Mouse (Mus musculus) CH12.LX (cell line): ENCODE data around the gene Rsu1. TPM values are rescaled to one million over a fixed set of nuclear protein-coding genes. Genes with fewer than 3 reads are reported as not detected.
A peak's percentile ranks its signal among the peaks of the same experiment; 100 is the strongest.

ENCODE experiments used
- DNase-seq: peaks from one replicate; pipeline ENCODE4 v3.0.0-alpha.2; 2013; ENCODE audit errors: extremely low read depth
- H3K27ac ChIP-seq: 2 replicates; pipeline ENCODE4 v1.5.1; 2012; ENCODE audit warnings: low read depth, mild to moderate bottlenecking, control low read depth, moderate library complexity; ENCODE audit not compliant: insufficient read depth
- H3K27me3 ChIP-seq: replicated peaks from 2 replicates; pipeline ENCODE3; 2012; ENCODE audit warnings: inconsistent platforms
- H3K36me3 ChIP-seq, 2 experiments: replicated peaks in 1 of 2; 2 replicates each; pipeline versions ENCODE3 to v1.6.1; 2012; ENCODE audit warnings: inconsistent platforms in 1 of 2, low read length in 1 of 2, mild to moderate bottlenecking in 1 of 2, mixed read lengths in 1 of 2, moderate library complexity in 1 of 2; ENCODE audit not compliant: control insufficient read depth in 1 of 2, insufficient read depth in 1 of 2
- H3K4me1 ChIP-seq, 2 experiments: 2 replicates each; pipeline ENCODE4 v1.6.1; 2012; ENCODE audit warnings: inconsistent platforms in 1 of 2, moderate library complexity in 1 of 2; ENCODE audit not compliant: insufficient read depth in 2 of 2, control insufficient read depth in 1 of 2
- H3K4me2 ChIP-seq: 2 replicates; pipeline ENCODE4 v1.6.1; 2012; ENCODE audit warnings: low read depth, mild to moderate bottlenecking, control low read depth; ENCODE audit not compliant: poor library complexity, insufficient read depth, severe bottlenecking
- H3K4me3 ChIP-seq, 3 experiments: fragments of 150-350 bp in 1 of 3; sonication (generic) in 1 of 3; replicated peaks in 1 of 3; 2 replicates each; pipeline versions ENCODE3 to v1.5.1; 2011 to 2012; ENCODE audit warnings: low read depth in 2 of 3, low read length in 2 of 3, mild to moderate bottlenecking in 2 of 3, moderate library complexity in 2 of 3, control low read depth in 1 of 3, improper control_type of control experiment in 1 of 3, inconsistent platforms in 1 of 3, mixed read lengths in 1 of 3; ENCODE audit not compliant: poor library complexity in 1 of 3
- H3K79me2 ChIP-seq: replicated peaks from 2 replicates; pipeline ENCODE4 v1.6.1; 2012; ENCODE audit warnings: mild to moderate bottlenecking, moderate library complexity; ENCODE audit not compliant: control insufficient read depth, poor library complexity, insufficient read depth, severe bottlenecking; ENCODE audit errors: extremely low read depth
- H3K9ac ChIP-seq: 2 replicates; pipeline ENCODE4 v1.6.1; 2012; ENCODE audit warnings: low read depth, mild to moderate bottlenecking, control low read depth, moderate library complexity; ENCODE audit not compliant: insufficient read depth
- H3K9me3 ChIP-seq: replicated peaks from 2 replicates; pipeline ENCODE3; 2012; ENCODE audit warnings: low read length, inconsistent platforms, mixed read lengths
- BHLHE40 ChIP-seq: IDR thresholded peaks from 2 replicates; pipeline ENCODE4 v1.6.1; 2011; ENCODE audit warnings: mild to moderate bottlenecking, low read depth, low read length, improper control_type of control experiment
- CTCF ChIP-seq, 2 experiments: IDR thresholded peaks in 1 of 2; conservative IDR thresholded peaks in 1 of 2; 2 replicates each; pipeline ENCODE4 v1.5.1; 2011 to 2012; ENCODE audit warnings: low read depth in 2 of 2, low read length in 2 of 2, improper control_type of control experiment in 1 of 2, inconsistent platforms in 1 of 2, mild to moderate bottlenecking in 1 of 2, moderate library complexity in 1 of 2
- ELF1 ChIP-seq: IDR thresholded peaks from 2 replicates; pipeline ENCODE4 v1.6.1; 2014; ENCODE audit warnings: low read depth, mild to moderate bottlenecking, inconsistent platforms, low read length, improper control_type of control experiment
- EP300 ChIP-seq: IDR thresholded peaks from 2 replicates; pipeline ENCODE4 v1.6.1; 2011; ENCODE audit warnings: low read length, improper control_type of control experiment
- HCFC1 ChIP-seq: IDR thresholded peaks from 2 replicates; pipeline ENCODE4 v1.6.1; 2012; ENCODE audit warnings: low read depth, mild to moderate bottlenecking, inconsistent platforms, low read length, improper control_type of control experiment
- IRF4 ChIP-seq: IDR thresholded peaks from 2 replicates; pipeline ENCODE4 v1.6.1; 2014; ENCODE audit warnings: low read depth, mild to moderate bottlenecking, inconsistent platforms, low read length, improper control_type of control experiment
- JUN ChIP-seq: IDR thresholded peaks from 2 replicates; pipeline ENCODE4 v1.6.1; 2011; ENCODE audit warnings: low read depth, mild to moderate bottlenecking, low read length, improper control_type of control experiment, moderate library complexity; ENCODE audit not compliant: insufficient read depth
- MAFK ChIP-seq: IDR thresholded peaks from 2 replicates; pipeline ENCODE4 v1.6.1; 2011; ENCODE audit warnings: low read length, improper control_type of control experiment; ENCODE audit not compliant: insufficient replicate concordance
- MAZ ChIP-seq: IDR thresholded peaks from 2 replicates; pipeline ENCODE4 v1.6.1; 2012; ENCODE audit warnings: low read depth, mild to moderate bottlenecking, inconsistent platforms, low read length, improper control_type of control experiment, moderate library complexity
- MEF2A ChIP-seq: IDR thresholded peaks from 2 replicates; pipeline ENCODE4 v1.6.1; 2014; ENCODE audit warnings: low read depth, mild to moderate bottlenecking, inconsistent platforms, low read length, improper control_type of control experiment, borderline replicate concordance
- NRF1 ChIP-seq: IDR thresholded peaks from 2 replicates; pipeline ENCODE4 v1.6.1; 2014; ENCODE audit warnings: low read depth, mild to moderate bottlenecking, inconsistent platforms, low read length, improper control_type of control experiment, moderate library complexity
- PAX5 ChIP-seq: IDR thresholded peaks from 2 replicates; pipeline ENCODE4 v1.6.1; 2012; ENCODE audit warnings: low read length, inconsistent platforms, mixed read lengths
- RAD21 ChIP-seq: IDR thresholded peaks from 2 replicates; pipeline ENCODE4 v1.6.1; 2011; ENCODE audit warnings: low read depth, mild to moderate bottlenecking, low read length, improper control_type of control experiment, moderate library complexity
- SMC3 ChIP-seq: IDR thresholded peaks from 2 replicates; pipeline ENCODE4 v1.6.1; 2011; ENCODE audit warnings: low read depth, low read length, improper control_type of control experiment
- TBP ChIP-seq: conservative IDR thresholded peaks from 2 replicates; pipeline ENCODE4 v1.6.1; 2011; ENCODE audit warnings: low read depth, low read length, improper control_type of control experiment
- TCF12 ChIP-seq: IDR thresholded peaks from 2 replicates; pipeline ENCODE4 v1.6.1; 2014; ENCODE audit warnings: low read depth, mild to moderate bottlenecking, inconsistent platforms, low read length, improper control_type of control experiment
- UBTF ChIP-seq: IDR thresholded peaks from 2 replicates; pipeline ENCODE4 v1.6.1; 2012; ENCODE audit warnings: low read depth, mild to moderate bottlenecking, inconsistent platforms, low read length, improper control_type of control experiment, moderate library complexity
- USF2 ChIP-seq: conservative IDR thresholded peaks from 2 replicates; pipeline ENCODE4 v1.6.1; 2011; ENCODE audit warnings: low read depth, low read length, improper control_type of control experiment
- ZC3H11A ChIP-seq: IDR thresholded peaks from 2 replicates; pipeline ENCODE4 v1.6.1; 2012; ENCODE audit warnings: low read depth, mild to moderate bottlenecking, inconsistent platforms, low read length, improper control_type of control experiment
- ZMIZ1 ChIP-seq: IDR thresholded peaks from 2 replicates; pipeline ENCODE4 v1.6.1; 2012; ENCODE audit warnings: low read depth, mild to moderate bottlenecking, inconsistent platforms, low read length, improper control_type of control experiment
- dilution Hi-C: fragments of 300-500 bp; cut with MboI; formaldehyde crosslinking; loops from 2 replicates; pipeline ENCODE4 v1.14.3; 2020; ENCODE audit warnings: low sequenced_read_pairs; ENCODE audit not compliant: extremely low pct_unique_long_range_greater_than_20kb, extremely low pct_ligation_motif_present
- in situ Hi-C: fragments of 300-500 bp; cut with MboI; formaldehyde crosslinking; loops from 3 replicates; pipeline ENCODE4 v1.14.3; 2019; ENCODE audit warnings: low sequenced_read_pairs, low pct_ligation_motif_present, low pct_unique_long_range_greater_than_20kb, mixed read lengths
- polyA plus RNA-seq: library from polyadenylated mRNA; unstranded; fragments of >175 nt; gene quantifications from 2 replicates; pipeline ENCODE4 v1.2.1, GENCODE M21; 2012; ENCODE audit warnings: low read depth; ENCODE audit not compliant: insufficient read length
- total RNA-seq, 2 experiments: library from RNA; depleted of rRNA; stranded (reverse); fragments of 300-350 nt in 1 of 2; fragments of >200 nt in 1 of 2; gene quantifications; 2 replicates each; pipeline ENCODE4 v1.2.3; 2012 to 2014

Rsu1 gene
- total and polyA plus RNA-seq, 3 experiments = 29.5 to 108 (median 86.4) TPM

DNA sequence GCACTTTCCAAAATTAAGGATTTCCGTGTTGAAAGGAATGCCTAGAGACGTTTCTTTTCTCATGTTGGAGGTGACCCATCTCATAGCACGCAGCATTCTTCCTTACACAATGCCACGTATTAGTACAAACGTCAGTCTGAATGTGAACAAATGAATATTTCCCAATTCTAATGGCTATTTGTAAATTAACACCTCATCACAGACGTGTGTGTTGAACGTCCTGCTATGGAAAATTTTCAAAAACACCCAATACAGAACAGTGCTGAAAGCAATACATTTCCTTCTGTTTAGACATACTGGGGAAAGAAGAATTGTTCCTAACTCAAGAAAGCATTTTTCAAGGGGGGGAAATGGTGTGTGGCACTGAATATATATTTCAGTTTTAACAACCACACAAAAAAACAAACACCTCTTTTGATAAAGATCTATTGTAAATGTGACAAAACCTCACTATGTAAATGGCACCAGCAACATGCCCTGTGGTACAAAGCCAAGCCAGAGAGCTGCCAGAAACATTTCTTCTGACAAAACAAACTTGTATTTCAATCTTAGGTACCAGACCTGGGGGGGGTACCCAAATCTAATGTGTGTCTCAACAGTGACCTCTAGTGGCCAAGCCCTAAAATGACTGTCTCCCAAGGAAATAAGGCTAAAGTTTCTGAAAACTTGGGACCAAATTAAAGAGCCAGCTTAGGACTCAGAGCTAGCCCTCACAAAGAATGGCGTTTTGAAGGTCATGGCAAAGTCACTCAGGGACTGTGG is 33.9 kb downstream of the Rsu1 start:
- Histone ChIP-seq H3K4me2 (no peak overlapping the region), H3K9me3 (no peaks in the 10 kb centered on the region), H3K9ac (no peak overlapping the region), H3K4me3 (no peak overlapping the region), H3K36me3 (peaks cover 0 to 43% of the 10 kb centered on the region in 2 experiments), H3K27me3 (no peaks in the 10 kb centered on the region), H3K27ac (no peak overlapping the region), H3K79me2 (no peaks in the 10 kb centered on the region), H3K4me1 (peaks cover 0 to 43% of the 10 kb centered on the region in 2 experiments; a peak in 2 of 4 replicates)
- DNase-seq = peak; percentile 64
- peak; percentile 81 to 86 for TF ChIP-seq CTCF (conservative IDR thresholded peaks at IDR 0.05 in 1 of 2, IDR thresholded peaks at IDR 0.05 in 1 of 2; ENCODE audit: low read depth in 2 of 2, low read length in 2 of 2)
- TF ChIP-seq MEF2A = no peak
- no peak for TF ChIP-seq ELF1
- TF ChIP-seq RAD21 = peak; percentile 93
- TF ChIP-seq SMC3 = peak; percentile 81
- no peak for TF ChIP-seq NRF1
- TF ChIP-seq ZC3H11A = peak; percentile 50; the same call in 1 of the 2 replicates
- no peak for TF ChIP-seq TCF12
- dilution Hi-C loops = no loop called here
- in situ Hi-C loops = loop anchor here (10.0 to 25.0 kb wide), 2 partner anchors 533 to 800 kb away; no protein-coding TSS in a partner anchor

DNA sequence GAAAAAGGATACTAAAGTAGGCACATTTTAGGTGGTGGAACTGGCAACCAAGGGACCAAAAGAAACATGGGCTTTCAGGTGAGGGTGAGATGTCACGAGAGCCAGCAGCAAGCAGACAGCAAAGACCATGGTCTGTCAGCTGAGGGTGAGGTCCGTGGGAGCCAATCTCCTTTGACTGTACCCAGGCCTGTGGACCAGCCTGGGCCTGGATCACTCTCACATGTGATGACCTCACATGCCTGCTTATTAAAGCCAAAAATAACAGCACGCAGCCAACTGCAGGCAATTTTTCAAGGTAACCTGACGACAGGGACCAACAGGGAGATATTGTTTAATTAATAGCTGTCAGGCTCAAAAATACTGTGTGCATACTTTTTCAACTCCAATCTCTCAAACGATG is 35.5 kb downstream of the Rsu1 start:
- no peak overlapping the region for H3K4me3 ChIP-seq
- peaks cover 0 to 43% of the 10 kb centered on the region in 2 experiments; a peak in 2 of 4 replicates for H3K4me1 ChIP-seq
- no peaks in the 10 kb centered on the region for H3K27me3 ChIP-seq
- DNase-seq = no peak
- H3K9me3 ChIP-seq = no peaks in the 10 kb centered on the region
- in situ Hi-C loops = loop anchor here (10.0 to 25.0 kb wide), 2 partner anchors 531 to 798 kb away; no protein-coding TSS in a partner anchor
- TF ChIP-seq EP300 (no peak), USF2 (no peak), MAFK (no peak), PAX5 (no peak), SMC3 (no peak), BHLHE40 (no peak), CTCF (conservative IDR thresholded peaks at IDR 0.05 in 1 of 2, IDR thresholded peaks at IDR 0.05 in 1 of 2; ENCODE audit: low read depth in 2 of 2, low read length in 2 of 2) (no peak), ZMIZ1 (no peak), JUN (no peak), TBP (no peak), UBTF (no peak), MAZ (no peak), MEF2A (no peak), IRF4 (no peak), HCFC1 (no peak)
- H3K79me2 ChIP-seq = no peaks in the 10 kb centered on the region
- H3K27ac ChIP-seq = no peak overlapping the region
- dilution Hi-C loops = no loop called here
- H3K9ac ChIP-seq = no peak overlapping the region
- H3K36me3 ChIP-seq = peaks cover 0 to 32% of the 10 kb centered on the region in 2 experiments
- H3K4me2 ChIP-seq = no peak overlapping the region
